Mouse (Mus musculus) small intestine, adult 2 months (tissue): ENCODE data around the gene Atp7b.

Experiments
- CTCF ChIP-seq: fragments of 200-500 bp; IDR thresholded peaks from 2 replicates; pipeline ENCODE4 v1.5.1; 2012; ENCODE audit warnings: low read depth, mild to moderate bottlenecking, control low read depth, inconsistent platforms, low read length, moderate library complexity, mixed read lengths; ENCODE audit not compliant: insufficient replicate concordance, insufficient read length; ENCODE audit errors: extremely low read depth
- POLR2A ChIP-seq: fragments of 200-500 bp; IDR thresholded peaks from 2 replicates; pipeline ENCODE4 v1.6.1; 2012; ENCODE audit warnings: low read depth, mild to moderate bottlenecking, control low read depth, inconsistent platforms, low read length, moderate library complexity

GRCm38 (mm10) chr8:22055492-22055877 lies 4.6 kb downstream of the Atp7b start:
- TF ChIP-seq POLR2A = no peak
- TF ChIP-seq CTCF = no peak
